Mouse (Mus musculus): ENCODE measurements around the gene Ssu72. TPM values are rescaled to one million over a fixed set of nuclear protein-coding genes. Genes with fewer than 3 reads are reported as not detected.
"Not testable (repeated sequence)": the region's sequence is repeated elsewhere in the genome, so short reads cannot be mapped to it uniquely, and the experiment has no call there.

Gene Ssu72
- polyA plus RNA-seq (2015; fragmentation: Nextera tagmentation; extraction: Ambion mirVana) = 165 and 171 TPM in 2 replicates

GRCm38 (mm10) chr4:155704721-155705591 lies at the start of gene Ssu72:
Gene Ssu72 (plus strand): TSS chr4:155704800.
- Histone ChIP-seq H3K36me3 (no peaks in the 10 kb centered on the region), H3K4me2 (peak within 1 kb of the TSS; percentile 79), H3K4me1 (peaks cover 33% of the 10 kb centered on the region), H3K9ac (replicated peaks) (peak within 1 kb of the TSS; percentile 94), H3K4me3 (replicated peaks) (peak within 1 kb of the TSS; percentile 99), H3K27me3 (replicated peaks) (no peaks in the 10 kb centered on the region), H3K9me3 (replicated peaks) (no peaks in the 10 kb centered on the region), H3K27ac (replicated peaks) (peak within 1 kb of the TSS; percentile 97)
- ATAC-seq (ENCODE audit: low FRiP score) = peak; percentile 95
- under 1% methylated on average over 83 of the region's 83 CpGs for WGBS

GRCm38 (mm10) chr4:155656214-155656751 lies 48.3 kb upstream of the Ssu72 start:
- Histone ChIP-seq H3K27ac (replicated peaks) (no peak overlapping the region), H3K4me1 (peaks cover 31% of the 10 kb centered on the region), H3K9me3 (replicated peaks) (no peaks in the 10 kb centered on the region), H3K4me2 (no peak overlapping the region), H3K27me3 (replicated peaks) (peaks cover 59% of the 10 kb centered on the region), H3K9ac (replicated peaks) (no peak overlapping the region), H3K36me3 (peaks cover 59% of the 10 kb centered on the region), H3K4me3 (replicated peaks) (no peak overlapping the region)
- no peak for ATAC-seq (ENCODE audit: low FRiP score)
- WGBS = 93% methylated on average over 13 of the region's 13 CpGs

- no peak for ATAC-seq (ENCODE audit: low FRiP score)
- H3K4me3 ChIP-seq (replicated peaks) = no peak overlapping the region
- WGBS = 97% methylated on average over 9 of the region's 10 CpGs
Measured at GRCm38 (mm10) chr4:155658961-155659360, 45.6 kb upstream of the Ssu72 start.

GRCm38 (mm10) chr4:155660641-155661040 lies 44.0 kb upstream of the Ssu72 start:
- WGBS = 75% methylated on average over 12 of the region's 12 CpGs
- no peak for ATAC-seq (ENCODE audit: low FRiP score)
- no peak overlapping the region for H3K4me3 ChIP-seq (replicated peaks)
- H3K27me3 ChIP-seq (replicated peaks) = peaks cover 15% of the 10 kb centered on the region
- no peaks in the 10 kb centered on the region for H3K4me1 ChIP-seq
- no peaks in the 10 kb centered on the region for H3K9me3 ChIP-seq (replicated peaks)
- no peak overlapping the region for H3K9ac ChIP-seq (replicated peaks)
- H3K36me3 ChIP-seq = peaks cover 74% of the 10 kb centered on the region
- H3K27ac ChIP-seq (replicated peaks) = no peak overlapping the region
- H3K4me2 ChIP-seq = no peak overlapping the region

More at GRCm38 (mm10) chr4:155658961-155659360, 45.6 kb upstream of the Ssu72 start:
- Histone ChIP-seq H3K4me1 (peaks cover 15% of the 10 kb centered on the region), H3K27ac (replicated peaks) (no peak overlapping the region), H3K9ac (replicated peaks) (no peak overlapping the region), H3K27me3 (replicated peaks) (peaks cover 32% of the 10 kb centered on the region), H3K9me3 (replicated peaks) (no peaks in the 10 kb centered on the region), H3K36me3 (peaks cover 72% of the 10 kb centered on the region), H3K4me2 (no peak overlapping the region)

GRCm38 (mm10) chr4:155666903-155667302 lies 37.7 kb upstream of the Ssu72 start:
- ATAC-seq (ENCODE audit: low FRiP score) = no peak

DNA sequence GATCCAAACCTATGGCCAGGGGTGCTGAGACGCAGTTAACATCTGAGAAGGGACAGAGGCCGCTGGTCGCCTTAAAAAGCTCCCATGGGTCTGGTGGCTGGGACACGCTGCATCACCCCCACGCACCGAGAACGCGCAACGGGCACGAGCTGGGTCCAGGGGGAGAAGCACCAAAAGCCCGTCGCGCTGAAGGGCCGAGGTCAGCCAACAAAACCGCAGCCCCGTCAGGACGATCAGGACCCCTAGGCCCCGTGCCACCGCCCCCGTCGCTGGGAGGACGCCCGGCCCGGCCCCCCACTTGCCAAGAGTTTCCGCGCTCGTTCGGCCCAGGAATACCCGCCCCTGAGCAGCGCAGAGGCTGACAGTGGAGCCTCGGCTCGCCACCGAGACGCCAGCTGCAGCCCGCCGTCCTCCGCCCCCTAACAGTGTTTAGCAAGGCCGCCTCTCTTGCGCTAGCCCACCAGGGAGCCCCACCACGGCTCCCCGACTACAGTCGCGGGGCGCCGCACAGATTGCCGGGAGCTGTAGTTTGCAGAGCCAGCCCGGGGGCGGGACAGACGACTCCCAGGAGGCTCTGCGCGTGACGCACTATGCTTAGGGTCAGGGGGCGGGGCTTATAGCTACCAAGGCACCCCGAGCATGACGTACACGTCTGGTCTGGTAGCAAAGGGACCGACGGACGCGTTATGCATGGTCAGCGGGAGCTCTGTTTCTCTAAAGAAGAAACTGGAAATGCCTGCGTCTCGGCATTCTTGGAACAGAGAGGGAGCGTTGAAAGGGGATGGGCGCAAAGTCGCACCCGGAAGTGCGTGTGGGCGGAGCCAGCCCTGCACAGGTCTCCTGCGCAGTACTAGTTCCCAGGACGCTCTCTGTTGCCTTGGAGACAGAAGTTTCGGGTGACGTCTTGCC lies 35.7 kb upstream of the Ssu72 start, which contains the start of gene Mib2:
Gene Mib2 (minus strand): TSS at position 510 of the 909 bp plus-strand sequence.
- Histone ChIP-seq H3K4me1 (peaks cover 20% of the 10 kb centered on the region), H3K36me3 (peaks cover 15% of the 10 kb centered on the region), H3K27ac (replicated peaks) (peak within 1 kb of the TSS; percentile 90), H3K9me3 (replicated peaks) (no peaks in the 10 kb centered on the region), H3K4me3 (replicated peaks) (peak within 1 kb of the TSS; percentile 96), H3K4me2 (peak within 1 kb of the TSS; percentile 87), H3K27me3 (replicated peaks) (peaks cover 2% of the 10 kb centered on the region; the same call in 1 of the 2 replicates), H3K9ac (replicated peaks) (peak within 1 kb of the TSS; percentile 92)
- ATAC-seq (ENCODE audit: low FRiP score) = peak; percentile 99
- WGBS = under 1% methylated on average over 67 of the region's 73 CpGs

More at GRCm38 (mm10) chr4:155666903-155667302, 37.7 kb upstream of the Ssu72 start:
- Histone ChIP-seq H3K27ac (replicated peaks) (no peak overlapping the region), H3K36me3 (peaks cover 26% of the 10 kb centered on the region), H3K9ac (replicated peaks) (no peak overlapping the region), H3K9me3 (replicated peaks) (no peaks in the 10 kb centered on the region), H3K4me1 (peaks cover 20% of the 10 kb centered on the region), H3K27me3 (replicated peaks) (no peaks in the 10 kb centered on the region), H3K4me2 (no peak overlapping the region), H3K4me3 (replicated peaks) (no peak overlapping the region)

- peaks cover 11% of the 10 kb centered on the region for H3K36me3 ChIP-seq
- H3K4me2 ChIP-seq = peak overlapping the region; percentile 87
- peaks cover 3% of the 10 kb centered on the region; the same call in 1 of the 2 replicates for H3K27me3 ChIP-seq (replicated peaks)
- ATAC-seq (ENCODE audit: low FRiP score) = peak; percentile 12
- peak overlapping the region; percentile 29; the same call in 1 of the 2 replicates for H3K9ac ChIP-seq (replicated peaks)
- H3K9me3 ChIP-seq (replicated peaks) = no peaks in the 10 kb centered on the region
- H3K27ac ChIP-seq (replicated peaks) = peak overlapping the region; percentile 90; the same call in 1 of the 2 replicates
- H3K4me3 ChIP-seq (replicated peaks) = peak overlapping the region; percentile 96
- H3K4me1 ChIP-seq = peaks cover 20% of the 10 kb centered on the region
- WGBS = 1% methylated on average over 8 of the region's 8 CpGs
Measured at GRCm38 (mm10) chr4:155669598-155670075, 35.0 kb upstream of the Ssu72 start.

DNA sequence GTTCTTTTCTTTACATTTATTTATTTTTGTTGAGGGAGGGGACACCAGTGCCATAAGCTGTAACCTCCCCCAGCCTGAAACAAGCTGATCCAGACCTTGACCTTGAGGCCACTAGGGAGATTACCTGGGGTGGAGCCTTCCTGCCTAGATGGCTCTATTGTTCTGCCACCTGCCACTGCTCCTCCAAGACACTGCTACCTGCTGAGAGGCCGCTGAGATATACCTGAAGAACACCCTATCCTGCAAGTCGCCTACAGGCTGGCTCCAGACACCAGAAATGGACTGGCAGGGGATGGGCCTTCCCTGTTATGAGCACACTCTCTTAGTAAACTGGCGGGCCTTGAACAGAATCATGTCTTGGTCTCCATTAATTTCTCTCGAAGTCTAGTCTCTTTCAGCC lies 34.4 kb upstream of the Ssu72 start:
- H3K4me3 ChIP-seq (replicated peaks) = not testable (repeated sequence)
- 57% methylated on average over 4 of the region's 4 CpGs for WGBS

GRCm38 (mm10) chr4:155672082-155672481 lies 32.5 kb upstream of the Ssu72 start:
- Histone ChIP-seq H3K4me1 (peaks cover 14% of the 10 kb centered on the region), H3K4me3 (replicated peaks) (no peak overlapping the region), H3K27me3 (replicated peaks) (peaks cover 3% of the 10 kb centered on the region; the same call in 1 of the 2 replicates), H3K9ac (replicated peaks) (no peak overlapping the region), H3K36me3 (no peaks in the 10 kb centered on the region), H3K9me3 (replicated peaks) (no peaks in the 10 kb centered on the region), H3K27ac (replicated peaks) (no peak overlapping the region), H3K4me2 (no peak overlapping the region)
- ATAC-seq (ENCODE audit: low FRiP score) = no peak
- 58% methylated on average over 2 of the region's 2 CpGs for WGBS

More for the DNA sequence above, 34.4 kb upstream of the Ssu72 start:
- not testable (repeated sequence) for H3K27me3 ChIP-seq (replicated peaks); H3K4me2 ChIP-seq; H3K27ac ChIP-seq (replicated peaks); H3K36me3 ChIP-seq; H3K9me3 ChIP-seq (replicated peaks); ATAC-seq (ENCODE audit: low FRiP score); H3K9ac ChIP-seq (replicated peaks)
- H3K4me1 ChIP-seq = peaks cover 20% of the 10 kb centered on the region

DNA sequence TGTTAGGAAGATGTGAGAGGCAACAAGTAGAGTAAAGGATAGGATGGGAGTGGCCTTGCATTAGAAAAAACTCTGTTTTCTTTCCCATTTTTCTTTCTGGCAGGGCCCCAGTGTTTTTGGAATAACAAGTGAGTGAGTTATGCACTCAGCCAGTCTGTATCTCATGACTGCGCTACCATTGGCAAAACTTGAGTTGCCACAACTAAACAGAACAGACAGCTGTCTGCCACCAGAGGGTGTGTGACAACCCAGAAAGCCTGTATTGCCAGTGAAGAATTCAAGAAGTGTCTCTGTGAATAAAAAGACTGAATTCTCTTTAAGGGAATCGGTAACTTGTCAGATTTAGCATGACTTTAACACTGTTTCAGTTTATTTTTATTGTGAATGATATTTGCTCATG lies 28.6 kb upstream of the Ssu72 start:
- Histone ChIP-seq H3K4me1 (no peaks in the 10 kb centered on the region), H3K4me3 (replicated peaks) (no peak overlapping the region), H3K36me3 (no peaks in the 10 kb centered on the region), H3K27ac (replicated peaks) (no peak overlapping the region), H3K4me2 (no peak overlapping the region), H3K9me3 (replicated peaks) (no peaks in the 10 kb centered on the region), H3K27me3 (replicated peaks) (peaks cover 3% of the 10 kb centered on the region; the same call in 1 of the 2 replicates), H3K9ac (replicated peaks) (no peak overlapping the region)
- 83% methylated on average over 2 of the region's 2 CpGs for WGBS
- no peak for ATAC-seq (ENCODE audit: low FRiP score)
